Mouse (Mus musculus) heart, adult 9 months (tissue): ENCODE measurements at regions not wholly inside any gene's neighbourhood (a gene's known extent, or its start where the extent isn't known, plus 50 kb on each side); places are given as distances from the start of the nearest gene placed in this dataset.
A peak's percentile ranks its signal among the peaks of the same experiment; 100 is the strongest.

Experiments
- DNase-seq, 2 experiments: peaks; one replicate each; pipeline ENCODE4 v3.0.0; 2022; ENCODE audit warnings: low spot score in 2 of 2

DNA sequence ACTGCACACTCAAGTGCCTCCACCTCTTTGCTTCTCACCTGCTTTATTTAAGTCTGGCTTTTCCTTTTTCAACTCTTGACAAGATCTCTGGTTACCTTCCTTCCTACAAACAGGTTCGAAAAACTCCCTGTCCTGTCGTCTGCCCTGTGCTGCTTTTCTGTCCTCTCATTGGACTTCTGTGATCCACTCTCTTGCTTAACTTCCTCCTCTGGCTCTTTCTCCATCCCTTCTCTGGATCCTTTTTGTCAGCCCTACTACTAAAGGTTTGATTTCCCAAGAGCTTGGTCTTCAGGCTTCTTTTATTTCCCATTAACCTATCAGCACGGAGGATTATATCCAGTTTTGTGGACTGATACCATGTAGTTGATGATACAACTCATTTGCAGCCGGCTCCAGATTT lies 149.8 kb downstream of the Satb1 start:
- DNase-seq: no peak

DNA sequence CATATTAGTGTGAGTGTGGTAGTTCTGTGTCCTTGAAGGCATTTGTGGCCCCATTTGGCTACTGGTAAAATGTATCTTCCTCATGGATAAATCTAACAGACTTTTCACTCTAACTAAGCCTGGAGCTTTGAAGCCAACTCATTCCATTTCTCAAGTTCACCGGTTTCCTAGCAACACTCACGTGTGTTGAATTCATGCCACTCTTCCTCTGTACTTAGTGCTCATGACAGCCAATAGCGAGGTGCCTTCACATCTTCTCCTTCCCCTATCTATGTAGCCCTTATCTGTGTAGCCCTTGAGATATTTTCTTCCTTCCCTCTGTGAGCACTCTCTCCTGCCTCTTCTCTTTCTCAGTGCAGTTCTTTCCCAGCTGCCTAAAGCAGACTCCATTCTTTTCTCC lies 150.7 kb downstream of the Satb1 start:
- DNase-seq: no peak

DNA sequence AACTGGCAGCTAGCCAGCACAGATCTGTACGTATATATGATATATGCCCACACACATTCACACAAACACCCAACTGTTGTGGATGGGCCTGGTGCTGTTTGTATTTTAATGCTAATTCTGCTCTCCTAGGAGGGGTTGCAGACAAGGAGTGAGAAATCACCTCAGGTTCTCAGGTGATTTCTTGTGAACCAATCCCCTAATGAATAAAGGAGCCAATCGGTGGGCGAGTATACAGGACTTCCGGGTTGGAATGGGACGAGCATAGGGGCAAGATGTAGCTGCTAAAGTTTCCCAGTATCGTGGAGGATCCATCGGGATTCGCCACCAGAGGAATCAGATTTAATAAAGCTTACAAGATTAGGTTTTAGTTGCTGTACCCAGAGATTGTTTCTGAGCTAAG lies 155.6 kb downstream of the Satb1 start:
- no peak for DNase-seq

- peak; percentile 5 to 23 for DNase-seq
These were observed 174.7 kb downstream of the Satb1 start for GRCm38 (mm10) chr17:51658408-51658807.

DNA sequence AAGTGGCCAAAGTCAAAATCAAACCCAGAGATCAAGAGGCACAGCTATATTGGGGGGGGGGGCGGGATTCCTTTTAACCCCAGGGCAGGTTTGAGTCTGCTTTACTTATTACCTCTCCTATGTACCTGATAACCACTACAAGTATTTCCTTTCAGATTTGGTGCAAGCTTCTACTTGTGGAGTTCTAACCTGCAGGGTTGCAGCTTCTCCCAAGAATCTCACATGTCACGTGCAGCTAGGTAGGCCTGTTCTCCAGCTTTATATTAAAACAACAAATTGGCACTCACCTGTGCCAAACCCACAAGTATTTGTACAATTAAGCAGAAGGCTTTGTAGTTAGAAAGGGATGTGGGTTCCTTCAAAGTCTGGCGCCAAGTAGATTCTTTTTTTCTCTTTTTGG lies 179.2 kb downstream of the Satb1 start:
- no peak for DNase-seq

DNA sequence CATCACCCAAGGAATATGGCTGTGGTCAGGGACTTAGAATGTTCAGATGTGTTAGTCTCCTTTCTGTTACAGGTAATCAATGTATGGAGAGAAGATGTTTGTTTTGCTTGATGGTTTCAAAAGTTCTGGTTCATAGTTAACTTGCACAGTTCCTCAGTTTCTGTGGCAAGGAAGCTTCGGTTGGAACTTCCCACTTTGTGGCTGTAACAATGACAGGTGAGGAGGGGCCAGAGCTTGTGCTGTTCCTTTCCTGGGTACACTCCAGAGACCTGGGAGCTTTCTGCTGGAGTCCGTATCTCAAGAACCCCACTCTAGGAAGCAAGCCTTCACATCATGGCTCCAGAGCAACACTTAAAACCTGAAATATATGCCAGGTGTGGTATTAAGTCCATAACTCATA lies 181.2 kb downstream of the Satb1 start:
- DNase-seq: no peak

- DNase-seq: no peak
These were observed 183.8 kb downstream of the Satb1 start for GRCm38 (mm10) chr17:51649213-51649815.

DNA sequence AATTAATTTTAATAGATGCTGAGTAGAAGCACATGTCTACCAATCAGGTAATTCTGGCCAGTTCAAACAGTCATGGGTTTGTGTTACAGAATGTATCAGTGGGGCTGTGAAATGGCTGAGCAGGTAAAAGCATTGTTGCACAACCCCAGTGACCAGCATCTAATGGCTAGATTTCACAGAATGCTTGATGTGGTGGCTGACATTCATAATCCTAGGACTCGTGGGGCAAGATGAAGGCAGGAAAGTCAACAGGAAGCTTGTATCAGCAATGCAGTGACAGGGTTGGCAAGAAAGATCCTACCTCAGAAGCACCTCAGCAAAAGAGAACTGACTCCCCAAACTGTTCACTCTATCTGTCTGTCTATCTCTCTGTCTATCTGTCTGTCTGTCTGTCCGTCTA lies 186.7 kb downstream of the Satb1 start:
- no peak for DNase-seq

GRCm38 (mm10) chr17:51645866-51646265 lies 187.2 kb downstream of the Satb1 start:
- DNase-seq: no peak

DNA sequence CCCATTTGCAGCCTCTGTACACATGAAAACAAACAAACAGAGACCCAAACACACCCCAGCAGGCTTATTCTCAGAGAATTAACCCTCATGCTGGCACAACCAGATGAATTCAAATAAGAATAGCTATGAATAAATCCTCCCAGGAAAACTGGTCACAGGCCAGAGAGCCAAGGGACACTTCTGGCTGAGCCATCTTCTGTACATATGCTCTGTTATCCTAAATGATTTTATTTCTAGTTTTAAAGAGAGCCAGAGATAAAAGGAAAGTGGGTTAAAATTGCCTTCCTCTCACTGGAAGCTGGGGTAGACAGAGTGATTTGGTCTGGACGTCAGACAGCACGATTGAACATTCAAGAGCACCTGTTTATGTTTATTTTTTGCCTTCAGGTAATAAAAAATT lies 190.4 kb downstream of the Satb1 start:
- DNase-seq: no peak

- DNase-seq: no peak
These were observed 197.2 kb downstream of the Satb1 start for GRCm38 (mm10) chr17:51635913-51636312.

GRCm38 (mm10) chr17:51631574-51631973 lies 201.5 kb downstream of the Satb1 start:
- no peak for DNase-seq

DNA sequence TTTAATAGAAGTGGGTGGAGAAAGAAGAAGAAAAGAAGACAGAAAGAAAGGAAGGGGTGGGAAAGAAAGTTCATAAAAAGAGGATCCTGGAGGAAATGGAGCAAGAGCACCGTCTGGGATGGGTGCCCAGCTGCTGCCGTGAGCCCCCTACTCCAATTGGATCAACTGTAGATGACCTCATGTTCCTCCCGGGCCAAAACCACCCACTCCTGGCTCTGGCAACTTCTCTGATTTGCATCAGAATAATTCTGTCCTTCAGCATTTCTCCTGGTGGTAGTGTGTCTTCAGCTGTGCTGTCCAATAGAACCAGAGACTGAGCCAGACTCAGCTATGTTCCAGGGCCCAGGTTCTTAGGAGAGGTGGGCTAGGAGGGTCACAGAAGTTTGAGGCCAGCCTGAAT lies 212.6 kb downstream of the Satb1 start:
- no peak for DNase-seq

- DNase-seq: no peak
These were observed 247.8 kb downstream of the Satb1 start for GRCm38 (mm10) chr17:51585263-51585662.

DNA sequence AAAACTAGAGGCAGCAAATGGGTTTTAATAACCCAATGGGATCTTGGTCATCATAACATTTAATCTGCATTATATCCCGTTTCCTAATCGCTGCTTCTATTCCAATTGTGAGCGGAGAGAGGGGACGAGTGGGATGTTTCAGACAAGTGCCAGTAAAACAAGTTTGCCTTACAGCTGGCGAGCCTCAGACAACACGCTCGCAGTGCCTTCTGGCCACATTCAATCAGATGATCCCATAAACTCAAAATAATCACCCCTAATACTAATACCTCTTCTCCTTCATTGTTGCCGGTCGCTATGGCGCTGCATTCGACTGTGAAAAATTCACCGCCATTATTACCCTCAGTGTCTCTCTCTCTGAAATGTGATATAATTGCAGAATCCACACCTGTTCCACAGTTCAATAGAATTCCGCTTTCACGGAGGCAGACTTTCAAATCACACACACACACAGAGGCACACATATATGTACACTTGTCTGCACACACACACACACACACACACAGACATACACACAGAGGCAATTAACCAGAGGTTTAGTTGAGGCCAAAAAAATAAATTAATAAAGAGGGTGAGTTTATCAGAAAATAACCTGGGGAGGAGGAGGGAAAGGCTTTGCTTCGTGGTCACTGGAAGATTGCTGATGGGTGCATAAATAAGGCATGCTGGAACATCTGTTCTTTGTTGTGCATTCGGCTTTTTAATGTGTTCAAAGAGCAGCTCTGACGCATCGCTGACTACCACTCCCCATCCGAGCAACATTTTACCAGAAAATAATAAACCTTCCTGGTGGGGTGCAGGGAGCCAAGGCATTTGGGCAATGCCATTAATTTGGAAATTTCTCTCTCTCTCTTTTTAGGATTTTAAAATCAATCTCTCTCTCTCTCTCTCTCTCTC lies 248.9 kb downstream of the Satb1 start:
- DNase-seq: no peak

GRCm38 (mm10) chr17:51583277-51583676 lies 249.8 kb downstream of the Satb1 start:
- peak; percentile 49 to 65 for DNase-seq

DNA sequence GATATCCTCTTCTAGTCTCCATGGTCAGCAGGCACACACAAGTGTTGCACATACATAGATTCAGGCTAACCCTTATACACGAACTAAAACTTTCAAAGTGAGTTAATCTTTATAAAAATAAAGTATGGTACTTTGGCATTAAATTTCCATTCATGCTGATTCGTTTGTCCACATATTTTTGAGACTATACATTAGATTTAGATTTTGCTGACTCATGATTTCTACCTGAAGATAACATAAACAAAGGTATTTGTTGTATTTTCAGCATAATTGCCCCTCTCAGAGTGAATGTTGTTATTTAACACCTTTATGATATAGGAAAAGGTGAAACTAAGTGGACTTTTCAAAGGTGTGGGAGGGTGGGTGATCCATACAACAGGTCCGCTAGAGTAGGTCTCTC lies 277.2 kb downstream of the Satb1 start:
- DNase-seq: no peak

DNA sequence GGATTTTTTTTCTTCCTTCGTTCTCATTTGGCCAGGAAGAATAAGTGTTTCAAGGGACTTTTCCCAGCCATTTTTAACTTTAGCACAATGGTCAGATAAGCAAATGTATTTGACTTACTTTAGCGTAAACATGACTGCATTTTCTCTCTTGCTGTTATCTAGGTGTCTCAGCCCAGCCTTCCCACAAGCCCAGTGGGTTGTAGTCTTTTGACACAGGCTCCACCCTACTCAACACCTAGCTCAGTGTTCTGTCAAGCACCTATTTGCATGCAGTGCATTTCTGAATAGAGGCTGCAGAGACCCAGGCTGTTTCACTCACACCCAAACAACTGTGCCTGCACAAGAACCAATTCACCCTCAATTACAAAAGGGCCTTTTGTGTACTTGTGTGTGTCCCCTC lies 278.6 kb downstream of the Satb1 start:
- no peak for DNase-seq

DNA sequence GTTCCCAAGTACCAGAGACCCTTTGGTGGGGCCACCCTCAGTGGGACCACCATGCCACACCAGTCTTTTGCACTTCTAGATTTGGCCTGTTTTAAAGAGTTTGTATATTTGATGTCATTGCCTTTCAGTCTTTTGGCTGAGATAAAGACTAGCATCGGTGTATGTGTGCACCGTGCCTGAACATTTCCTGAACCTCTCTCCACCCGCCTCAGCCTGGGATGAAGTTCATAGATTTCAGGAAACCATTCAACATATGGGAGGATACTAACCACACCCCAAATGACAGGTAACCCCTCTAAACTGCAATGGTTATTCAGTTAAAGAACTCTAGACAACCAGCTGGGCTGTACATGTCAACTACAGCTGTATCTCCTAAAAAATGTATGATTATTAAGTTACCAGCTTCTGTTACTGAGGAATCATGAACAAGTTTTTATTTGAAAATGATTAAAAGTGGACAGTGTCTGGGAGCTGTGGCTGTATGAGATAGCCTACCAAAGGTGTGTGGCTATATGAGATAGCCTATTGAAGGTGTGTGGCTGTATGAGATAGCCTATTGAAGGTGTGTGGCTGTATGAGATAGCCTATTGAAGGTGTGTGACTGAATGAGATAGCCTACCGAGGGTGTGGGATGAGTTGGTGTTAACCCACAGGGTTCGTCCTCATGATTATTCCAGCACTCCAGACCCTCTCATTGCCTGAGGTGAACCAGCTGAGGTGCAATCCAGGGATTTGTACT lies 280.6 kb downstream of the Satb1 start:
- no peak for DNase-seq

DNA sequence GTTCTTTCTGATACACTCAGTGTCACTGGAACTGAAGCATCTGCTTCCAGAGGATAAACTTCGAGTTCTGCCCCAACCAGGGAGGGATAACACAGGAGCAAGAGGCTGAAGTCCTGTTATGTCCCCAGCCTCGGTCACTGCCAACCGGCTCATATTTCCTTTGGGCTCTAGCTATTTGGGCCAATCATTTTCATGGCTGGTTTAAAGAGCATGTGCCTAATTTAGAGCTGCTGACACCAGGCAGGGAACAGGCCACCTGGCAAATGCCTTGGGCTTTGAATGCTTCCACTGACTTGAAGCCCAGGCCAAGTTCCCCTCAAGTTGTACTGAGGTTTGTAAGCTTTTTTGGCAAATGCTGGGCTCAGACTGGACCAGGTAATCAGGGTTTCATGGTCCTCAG lies 286.1 kb downstream of the Satb1 start:
- DNase-seq: peak; percentile 27 to 41

GRCm38 (mm10) chr17:51542544-51542943 lies 290.5 kb downstream of the Satb1 start:
- DNase-seq: no peak

- no peak for DNase-seq
These were observed 298.4 kb downstream of the Satb1 start for GRCm38 (mm10) chr17:51534678-51535077.

GRCm38 (mm10) chr17:51534270-51534669 lies 298.8 kb downstream of the Satb1 start:
- no peak for DNase-seq
